Mouse (Mus musculus): ENCODE data around the gene Slc39a11. TPM values are rescaled to one million over a fixed set of nuclear protein-coding genes. Genes with fewer than 3 reads are reported as not detected.
A peak's percentile ranks its signal among the peaks of the same experiment; 100 is the strongest.

Slc39a11 gene
- total and polyA plus RNA-seq, 3 experiments, result 43.2 to 54.4 (median 51.0) TPM

GRCm38 (mm10) chr11:113350583-113350982, 299.3 kb downstream of the Slc39a11 start:
- H3K36me3 ChIP-seq (replicated peaks in 1 of 2; ENCODE audit: control insufficient read depth in 1 of 2, insufficient read depth in 1 of 2, low read length in 1 of 2), result peaks cover 0 to 66% of the 10 kb centered on the region in 2 experiments
- dilution Hi-C loops (cut with MboI; ENCODE audit: extremely low pct_ligation_motif_present, extremely low pct_unique_long_range_greater_than_20kb, low sequenced_read_pairs), result no loop called here
- no peak overlapping the region for H3K4me3 ChIP-seq (replicated peaks in 1 of 3; ENCODE audit: low read depth in 2 of 3, low read length in 2 of 3, poor library complexity in 1 of 3)
- H3K27me3 ChIP-seq (replicated peaks), result no peaks in the 10 kb centered on the region
- H3K4me1 ChIP-seq (ENCODE audit: control insufficient read depth in 1 of 2, insufficient read depth in 2 of 2), result peaks cover 4 to 31% of the 10 kb centered on the region in 2 experiments; a peak in 3 of 4 replicates
- TF ChIP-seq GABPA (IDR thresholded peaks at IDR 0.05; ENCODE audit: insufficient replicate concordance, low read depth, low read length), result no peak
- no peak for TF ChIP-seq JUN (IDR thresholded peaks at IDR 0.05; ENCODE audit: insufficient read depth, low read depth, low read length)
- TF ChIP-seq CHD1 (IDR thresholded peaks at IDR 0.05; ENCODE audit: low read depth, low read length), result no peak
- TF ChIP-seq PAX5 (IDR thresholded peaks at IDR 0.05; ENCODE audit: low read length), result no peak
- TF ChIP-seq CTCF (conservative IDR thresholded peaks at IDR 0.05 in 1 of 2, IDR thresholded peaks at IDR 0.05 in 1 of 2; ENCODE audit: low read depth in 2 of 2, low read length in 2 of 2), result no peak
- H3K79me2 ChIP-seq (replicated peaks; ENCODE audit: control insufficient read depth, extremely low read depth, insufficient read depth, poor library complexity, severe bottlenecking), result no peaks in the 10 kb centered on the region
- peaks cover 18% of the 10 kb centered on the region for H3K9me3 ChIP-seq (replicated peaks; ENCODE audit: low read length)
- H3K4me2 ChIP-seq (ENCODE audit: insufficient read depth, low read depth, poor library complexity, severe bottlenecking), result no peak overlapping the region
- DNase-seq (ENCODE audit: extremely low read depth), result no peak
- H3K9ac ChIP-seq (ENCODE audit: insufficient read depth, low read depth), result no peak overlapping the region
- no peak overlapping the region for H3K27ac ChIP-seq (ENCODE audit: insufficient read depth, low read depth)
- in situ Hi-C loops (cut with MboI; ENCODE audit: low pct_ligation_motif_present, low pct_unique_long_range_greater_than_20kb, low sequenced_read_pairs), result no loop called here

GRCm38 (mm10) chr11:113346895-113347514, 302.9 kb downstream of the Slc39a11 start:
- dilution Hi-C loops (cut with MboI; ENCODE audit: extremely low pct_ligation_motif_present, extremely low pct_unique_long_range_greater_than_20kb, low sequenced_read_pairs) (no loop called here), in situ Hi-C loops (cut with MboI; ENCODE audit: low pct_ligation_motif_present, low pct_unique_long_range_greater_than_20kb, low sequenced_read_pairs) (no loop called here)
- H3K36me3 ChIP-seq (replicated peaks in 1 of 2; ENCODE audit: control insufficient read depth in 1 of 2, insufficient read depth in 1 of 2, low read length in 1 of 2), result peaks cover 0 to 65% of the 10 kb centered on the region in 2 experiments
- DNase-seq (ENCODE audit: extremely low read depth), result no peak
- H3K27ac ChIP-seq (ENCODE audit: insufficient read depth, low read depth), result no peak overlapping the region
- H3K9me3 ChIP-seq (replicated peaks; ENCODE audit: low read length), result peaks cover 18% of the 10 kb centered on the region
- no peaks in the 10 kb centered on the region for H3K27me3 ChIP-seq (replicated peaks)
- H3K4me1 ChIP-seq (ENCODE audit: control insufficient read depth in 1 of 2, insufficient read depth in 2 of 2), result peaks cover 0 to 4% of the 10 kb centered on the region in 2 experiments; a peak in 2 of 4 replicates
- H3K4me3 ChIP-seq (replicated peaks in 1 of 3; ENCODE audit: low read depth in 2 of 3, low read length in 2 of 3, poor library complexity in 1 of 3), result no peak overlapping the region
- TF ChIP-seq CHD1 (IDR thresholded peaks at IDR 0.05; ENCODE audit: low read depth, low read length) (no peak), ETS1 (conservative IDR thresholded peaks at IDR 0.05; ENCODE audit: low read depth, low read length) (no peak), CHD2 (IDR thresholded peaks at IDR 0.05; ENCODE audit: low read length) (no peak), SMC3 (IDR thresholded peaks at IDR 0.05; ENCODE audit: low read depth, low read length) (no peak), RCOR1 (conservative IDR thresholded peaks at IDR 0.05; ENCODE audit: low read depth, low read length) (no peak), NRF1 (IDR thresholded peaks at IDR 0.05; ENCODE audit: low read depth, low read length) (no peak), E2F4 (IDR thresholded peaks at IDR 0.05; ENCODE audit: insufficient replicate concordance, low read depth, low read length) (no peak), CTCF (conservative IDR thresholded peaks at IDR 0.05 in 1 of 2, IDR thresholded peaks at IDR 0.05 in 1 of 2; ENCODE audit: low read depth in 2 of 2, low read length in 2 of 2) (no peak), JUN (IDR thresholded peaks at IDR 0.05; ENCODE audit: insufficient read depth, low read depth, low read length) (no peak), POLR2A (IDR thresholded peaks at IDR 0.05; ENCODE audit: low read depth, low read length) (no peak)
- no peak overlapping the region for H3K9ac ChIP-seq (ENCODE audit: insufficient read depth, low read depth)
- H3K79me2 ChIP-seq (replicated peaks; ENCODE audit: control insufficient read depth, extremely low read depth, insufficient read depth, poor library complexity, severe bottlenecking), result no peaks in the 10 kb centered on the region
- no peak overlapping the region for H3K4me2 ChIP-seq (ENCODE audit: insufficient read depth, low read depth, poor library complexity, severe bottlenecking)

DNA sequence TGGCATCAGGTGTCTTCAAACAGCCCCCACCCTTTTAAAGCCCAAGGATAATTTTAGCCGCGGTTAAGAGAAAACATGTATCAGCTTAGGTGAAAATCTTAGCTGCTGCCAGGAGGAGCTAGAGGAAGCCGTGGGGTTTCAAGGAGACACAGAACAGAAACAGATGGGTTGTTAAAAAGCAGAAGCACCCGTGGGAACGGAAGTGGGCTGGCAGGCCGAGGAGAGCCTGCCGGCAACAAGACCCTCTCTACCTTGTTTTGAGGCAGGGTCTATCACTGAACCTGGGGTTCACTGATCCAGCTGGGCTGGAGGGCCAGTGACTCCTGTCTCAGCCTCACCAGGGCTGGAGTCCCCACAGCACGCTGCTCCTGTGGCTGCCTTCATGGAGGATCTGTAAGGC, 310.1 kb downstream of the Slc39a11 start:
- in situ Hi-C loops (cut with MboI; ENCODE audit: low pct_ligation_motif_present, low pct_unique_long_range_greater_than_20kb, low sequenced_read_pairs), result no loop called here
- TF ChIP-seq TCF12 (IDR thresholded peaks at IDR 0.05; ENCODE audit: low read depth, low read length) (no peak), ETS1 (conservative IDR thresholded peaks at IDR 0.05; ENCODE audit: low read depth, low read length) (0 out of 2 replicates have a peak, but pooled peaks have one; percentile 7), MAX (IDR thresholded peaks at IDR 0.05; ENCODE audit: low read length) (no peak), SIN3A (IDR thresholded peaks at IDR 0.05; ENCODE audit: low read length) (no peak), JUN (IDR thresholded peaks at IDR 0.05; ENCODE audit: insufficient read depth, low read depth, low read length) (no peak), MAZ (IDR thresholded peaks at IDR 0.05; ENCODE audit: low read depth, low read length) (no peak)
- Histone ChIP-seq H3K4me1 (ENCODE audit: control insufficient read depth in 1 of 2, insufficient read depth in 2 of 2) (peaks cover 0 to 31% of the 10 kb centered on the region in 2 experiments; a peak in 2 of 4 replicates), H3K27me3 (replicated peaks) (no peaks in the 10 kb centered on the region), H3K9me3 (replicated peaks; ENCODE audit: low read length) (no peaks in the 10 kb centered on the region), H3K4me3 (replicated peaks in 1 of 3; ENCODE audit: low read depth in 2 of 3, low read length in 2 of 3, poor library complexity in 1 of 3) (no peak overlapping the region), H3K4me2 (ENCODE audit: insufficient read depth, low read depth, poor library complexity, severe bottlenecking) (no peak overlapping the region), H3K36me3 (replicated peaks in 1 of 2; ENCODE audit: control insufficient read depth in 1 of 2, insufficient read depth in 1 of 2, low read length in 1 of 2) (peaks cover 0 to 45% of the 10 kb centered on the region in 2 experiments), H3K9ac (ENCODE audit: insufficient read depth, low read depth) (no peak overlapping the region), H3K79me2 (replicated peaks; ENCODE audit: control insufficient read depth, extremely low read depth, insufficient read depth, poor library complexity, severe bottlenecking) (no peaks in the 10 kb centered on the region), H3K27ac (ENCODE audit: insufficient read depth, low read depth) (no peak overlapping the region)
- DNase-seq (ENCODE audit: extremely low read depth), result peak; percentile 50
- dilution Hi-C loops (cut with MboI; ENCODE audit: extremely low pct_ligation_motif_present, extremely low pct_unique_long_range_greater_than_20kb, low sequenced_read_pairs), result no loop called here

All from CH12.LX (cell line).